Mouse (Mus musculus) spleen, embryonic (tissue): ENCODE results near the gene Ptpn23.
"Not testable (repeated sequence)": the region's sequence is repeated elsewhere in the genome, so short reads cannot be mapped to it uniquely, and the experiment has no call there.

Experiments
- CTCF ChIA-PET: fragments of 350-600 bp; sonication (Branson Sonifier 250); formaldehyde crosslinking; loops from one replicate; lab custom pipeline; 2022; lab: Charles Lee

Gene Ptpn23

GRCm38 (mm10) chr9:110408099-110408773 lies at the start of gene Ptpn23:
Ptpn23 (minus strand) TSS chr9:110408213.
- CTCF ChIA-PET: interaction anchor here (0.6 to 1.4 kb wide), 2 partner anchors 10 to 52 kb away, joined by 4 to 11 read pairs; no protein-coding TSS in a partner anchor

DNA sequence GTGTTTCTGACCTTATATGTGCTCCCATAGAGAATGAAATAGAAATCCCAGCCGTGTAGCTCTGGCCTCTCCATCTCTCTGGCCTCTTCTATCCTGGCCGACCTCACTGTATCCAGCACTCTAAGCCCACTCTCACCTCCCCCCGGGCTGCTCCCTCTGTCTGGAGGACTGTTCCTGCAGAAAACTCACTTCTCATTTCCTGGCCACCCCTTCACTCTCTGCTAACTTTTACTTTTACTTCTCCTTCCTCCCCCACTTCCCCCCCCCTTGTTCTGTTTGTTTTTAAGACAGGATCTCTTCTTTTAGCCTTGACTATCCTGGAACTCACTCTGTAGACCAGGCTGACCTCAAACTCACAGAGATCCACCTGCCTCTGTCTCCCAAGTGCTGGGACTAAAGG lies 44.5 kb upstream of the Ptpn23 start:
- CTCF ChIA-PET: interaction anchor here (0.6 kb wide), 2 partner anchors 10 to 230 kb away, joined by 6 to 15 read pairs; no protein-coding TSS in a partner anchor

GRCm38 (mm10) chr9:110448857-110449617 lies 41.0 kb upstream of the Ptpn23 start:
- CTCF ChIA-PET: interaction anchor here (0.5 to 2.8 kb wide), 5 partner anchors 17 to 269 kb away, joined by 3 to 19 read pairs (median 4); no protein-coding TSS in a partner anchor

- CTCF ChIA-PET: interaction anchor here (0.6 to 2.8 kb wide), 6 partner anchors 18 to 309 kb away, joined by 3 to 19 read pairs (median 4); partner anchors contain the start of gene Setd2
Measured at GRCm38 (mm10) chr9:110448356-110448755, 40.3 kb upstream of the Ptpn23 start.

DNA sequence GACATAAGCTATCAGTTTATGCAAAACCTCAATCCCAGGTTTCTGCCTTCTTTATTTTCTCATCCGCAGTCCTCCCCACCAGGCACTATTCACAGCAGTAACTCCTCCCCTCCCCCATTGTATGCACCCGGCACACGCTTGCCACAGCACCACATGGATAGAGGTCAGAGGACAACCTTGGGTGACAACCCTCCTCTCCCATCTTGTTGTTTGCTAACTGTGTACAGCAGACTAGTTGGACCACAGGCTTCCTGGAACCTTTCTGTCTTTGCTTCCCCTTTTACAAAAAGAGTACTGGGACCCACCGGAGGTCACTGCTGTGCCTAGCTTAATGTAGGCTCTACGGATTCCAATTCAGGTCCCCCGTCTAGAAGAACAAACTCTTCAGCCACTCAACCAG lies 32.5 kb upstream of the Ptpn23 start:
- CTCF ChIA-PET: interaction anchor here (0.8 kb wide), 1 partner anchor 38 kb away, joined by 4 read pairs; no protein-coding TSS in a partner anchor

GRCm38 (mm10) chr9:110440049-110440448 lies 32.0 kb upstream of the Ptpn23 start:
- CTCF ChIA-PET: interaction anchor here (0.6 to 0.9 kb wide), 5 partner anchors 27 to 1413 kb away, joined by 3 to 4 read pairs (median 4); no protein-coding TSS in a partner anchor

DNA sequence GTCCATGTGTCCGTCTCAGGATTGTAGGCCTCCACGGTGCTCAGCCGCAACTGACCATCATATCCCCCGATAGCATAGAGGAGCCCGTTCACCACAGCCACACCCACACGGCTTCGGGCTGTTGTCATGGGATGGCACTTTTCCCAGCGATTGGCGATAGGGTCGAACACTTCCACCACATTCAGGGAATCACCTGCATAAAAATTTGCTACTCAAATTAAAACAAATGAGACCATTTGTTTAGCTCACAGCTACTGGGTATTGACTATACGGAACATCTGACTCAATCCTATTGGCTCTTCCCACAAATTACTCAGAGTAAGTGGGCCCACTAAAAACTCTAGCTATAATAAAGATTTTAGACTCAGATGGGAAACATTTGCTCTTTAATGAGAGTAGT lies 28.0 kb upstream of the Ptpn23 start:
- CTCF ChIA-PET: no interaction called here

- CTCF ChIA-PET: interaction anchor here (0.5 kb wide), 1 partner anchor 40 kb away, joined by 3 read pairs; no protein-coding TSS in a partner anchor
Measured at GRCm38 (mm10) chr9:110433045-110433444, 25.0 kb upstream of the Ptpn23 start.

DNA sequence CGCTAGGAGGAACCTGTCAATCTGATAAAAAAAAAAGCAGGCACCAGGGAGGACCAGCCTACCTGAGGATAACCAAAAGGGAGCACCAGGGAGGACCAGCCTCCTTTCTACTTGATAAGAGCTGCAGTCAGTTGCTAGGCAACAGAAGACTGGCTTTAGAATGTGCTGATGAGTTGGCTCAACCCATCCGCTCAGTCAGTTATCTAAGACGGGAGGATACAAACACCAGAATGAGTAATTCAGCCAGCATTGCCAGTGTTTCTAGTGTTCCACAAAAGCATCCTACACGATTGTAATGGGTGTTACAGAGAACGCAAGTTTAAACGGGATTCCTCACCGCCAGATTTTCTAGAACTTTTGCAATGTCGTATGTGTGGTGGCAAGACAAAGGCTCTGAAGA lies 23.2 kb upstream of the Ptpn23 start:
- CTCF ChIA-PET: interaction anchor here (0.6 kb wide), 1 partner anchor 681 kb away, joined by 10 read pairs; no protein-coding TSS in a partner anchor

DNA sequence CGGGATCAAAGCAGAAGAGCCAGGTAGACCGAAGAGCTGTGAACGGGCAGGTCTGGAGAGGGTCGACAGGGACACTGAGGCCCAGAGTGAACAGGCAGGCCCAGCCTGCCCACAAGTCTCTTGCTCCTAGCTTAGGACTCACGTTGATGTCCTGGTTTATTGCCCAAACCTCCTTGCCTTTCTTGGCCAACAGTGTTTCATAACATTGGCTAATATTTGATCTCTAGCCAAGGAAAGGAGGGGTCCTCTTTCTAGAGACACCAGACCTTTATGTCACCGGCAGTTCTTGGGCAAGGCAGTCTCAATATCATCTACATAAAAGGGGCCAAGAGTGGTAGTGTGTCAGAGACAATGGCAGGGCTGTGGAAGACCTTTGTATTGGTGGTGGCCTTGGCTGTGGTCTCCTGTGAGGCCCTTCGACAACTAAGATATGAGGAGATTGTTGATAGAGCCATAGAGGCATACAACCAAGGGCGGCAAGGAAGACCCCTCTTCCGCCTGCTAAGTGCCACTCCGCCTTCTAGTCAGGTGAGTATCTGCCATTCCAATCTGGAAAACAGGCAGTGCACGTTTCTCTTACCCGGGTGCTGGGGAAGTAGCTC lies 11.6 kb upstream of the Ptpn23 start, which contains the start of gene Ngp:
Gene Ngp, plus strand, starts transcription at position 237 of the 602 bp plus-strand sequence.
- CTCF ChIA-PET: no interaction called here

GRCm38 (mm10) chr9:110413785-110414184 lies 5.8 kb upstream of the Ptpn23 start:
- CTCF ChIA-PET: interaction anchor here (0.6 to 0.7 kb wide), 2 partner anchors 36 to 275 kb away, joined by 3 to 5 read pairs; no protein-coding TSS in a partner anchor

DNA sequence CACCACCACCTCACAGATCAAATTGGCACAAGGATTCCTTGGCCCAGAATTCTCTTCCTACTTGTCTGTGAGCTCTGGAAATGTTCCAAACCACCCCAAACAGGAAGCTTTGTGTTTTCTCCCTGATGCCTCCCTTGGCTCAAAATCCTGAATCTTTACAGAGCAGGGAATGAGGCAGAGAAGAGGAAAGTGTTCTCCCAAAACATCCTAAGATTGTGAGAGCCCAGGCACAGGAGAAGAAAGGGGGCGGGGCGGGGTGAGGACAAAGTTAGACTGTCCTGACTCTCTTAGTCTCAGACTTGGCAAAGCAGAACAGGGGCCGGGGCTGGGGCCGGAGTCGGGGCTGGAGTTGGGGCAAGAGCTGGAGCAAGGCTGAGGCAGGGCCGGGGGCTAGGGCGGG lies 4.9 kb upstream of the Ptpn23 start:
- CTCF ChIA-PET: interaction anchor here (0.7 kb wide), 1 partner anchor 276 kb away, joined by 5 read pairs; no protein-coding TSS in a partner anchor

GRCm38 (mm10) chr9:110410908-110411887 lies 3.2 kb upstream of the Ptpn23 start:
- CTCF ChIA-PET: interaction anchor here (0.6 to 1.0 kb wide), 6 partner anchors 11 to 711 kb away, joined by 3 to 17 read pairs (median 3); no protein-coding TSS in a partner anchor

DNA sequence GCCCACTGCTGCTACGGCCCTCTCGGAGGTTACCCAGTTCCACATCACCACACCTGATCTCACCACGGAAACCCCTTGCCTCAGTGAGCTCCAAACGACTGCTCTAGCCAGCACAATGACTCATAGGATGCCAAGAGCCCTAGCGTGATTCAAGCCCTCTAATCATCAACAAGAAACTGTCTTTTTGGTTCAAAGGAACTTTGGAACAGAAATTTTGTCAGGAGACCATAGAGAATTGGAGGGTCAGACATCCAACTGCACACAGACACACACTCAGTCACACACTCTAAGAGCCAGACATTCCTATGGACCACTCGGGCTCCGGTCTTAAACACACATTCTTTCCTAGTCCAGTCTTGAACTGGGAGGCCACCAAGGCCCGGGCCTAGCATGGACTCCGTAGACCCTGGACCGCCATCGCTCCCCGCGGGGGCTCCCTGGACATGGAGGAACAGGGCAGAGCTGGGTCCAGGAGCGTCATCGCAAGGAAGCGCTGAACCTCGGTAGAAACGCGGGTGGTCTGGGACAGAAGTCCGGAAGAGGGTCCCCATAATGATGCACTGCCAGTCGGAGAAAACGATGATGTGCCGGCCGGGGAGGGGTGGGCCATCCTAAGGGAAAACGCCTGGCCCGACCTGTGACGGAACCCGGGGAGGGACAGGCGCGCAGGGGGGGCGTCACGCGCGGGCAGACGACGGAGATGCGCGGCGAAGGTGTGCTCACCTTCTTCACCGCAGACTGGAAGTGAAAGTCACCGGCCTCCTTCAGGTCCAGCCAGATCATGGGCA lies 508 bp downstream of the Ptpn23 start:
- CTCF ChIA-PET: interaction anchor here (0.6 to 1.4 kb wide), 2 partner anchors 53 to 135 kb away, joined by 3 to 4 read pairs; no protein-coding TSS in a partner anchor

DNA sequence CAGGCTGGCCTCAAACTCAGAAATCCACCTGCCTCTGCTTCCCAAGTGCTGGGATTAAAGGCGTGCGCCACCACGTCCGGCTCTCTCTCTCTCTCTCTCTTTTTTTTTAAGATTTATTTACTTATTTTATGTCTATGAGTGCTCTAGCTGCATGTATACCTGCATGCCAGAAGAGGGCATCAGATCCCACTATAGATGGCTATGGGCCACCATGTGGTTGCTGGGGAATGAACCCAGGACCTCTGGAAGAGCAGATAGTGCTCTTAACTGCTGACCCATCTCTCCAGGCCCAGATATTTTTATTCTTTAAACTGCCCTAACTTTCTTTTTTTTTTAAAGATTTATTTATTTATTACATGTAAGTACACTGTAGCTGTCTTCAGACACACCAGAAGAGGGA lies 4.8 kb downstream of the Ptpn23 start:
- CTCF ChIA-PET: not testable (repeated sequence)

DNA sequence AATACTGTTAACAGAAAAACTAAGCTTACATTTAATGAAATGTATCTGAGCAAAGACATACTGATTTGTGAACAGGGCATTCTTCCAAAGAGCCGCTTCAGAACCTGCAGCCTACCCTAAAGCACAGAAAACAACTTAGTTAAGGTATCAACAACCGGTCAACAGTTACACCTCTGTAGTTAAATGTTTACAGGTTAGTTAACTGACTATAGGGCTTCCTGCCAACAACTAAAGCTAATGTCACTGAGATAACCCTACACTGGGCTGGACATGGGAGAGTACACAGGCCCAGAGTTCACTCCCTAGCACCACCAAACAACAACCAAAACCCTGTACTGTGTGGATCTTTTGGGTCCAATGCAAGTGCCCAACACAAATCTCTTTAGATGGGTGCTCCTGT lies 5.3 kb downstream of the Ptpn23 start:
- CTCF ChIA-PET: no interaction called here

DNA sequence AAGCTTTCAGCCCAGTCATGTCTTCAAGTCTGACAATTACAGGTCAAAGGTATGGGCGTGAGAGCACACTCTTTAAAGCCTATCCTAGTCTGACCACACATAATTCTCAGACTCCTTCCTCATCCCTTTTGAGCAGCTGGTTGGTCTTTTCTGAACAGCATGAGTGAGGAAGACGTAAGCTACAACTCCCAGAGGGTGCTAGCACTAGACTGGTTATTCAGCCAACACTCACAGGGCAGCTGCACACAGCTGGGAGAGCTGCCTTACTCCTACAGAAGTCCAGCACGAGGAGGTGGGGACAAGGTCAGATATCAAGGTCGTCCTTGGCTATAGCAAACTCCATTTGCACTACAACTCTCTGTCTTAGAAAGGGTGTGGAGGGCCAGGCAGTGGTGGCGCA lies 7.4 kb downstream of the Ptpn23 start:
- CTCF ChIA-PET: interaction anchor here (0.7 kb wide), 1 partner anchor 10 kb away, joined by 3 read pairs; no protein-coding TSS in a partner anchor

DNA sequence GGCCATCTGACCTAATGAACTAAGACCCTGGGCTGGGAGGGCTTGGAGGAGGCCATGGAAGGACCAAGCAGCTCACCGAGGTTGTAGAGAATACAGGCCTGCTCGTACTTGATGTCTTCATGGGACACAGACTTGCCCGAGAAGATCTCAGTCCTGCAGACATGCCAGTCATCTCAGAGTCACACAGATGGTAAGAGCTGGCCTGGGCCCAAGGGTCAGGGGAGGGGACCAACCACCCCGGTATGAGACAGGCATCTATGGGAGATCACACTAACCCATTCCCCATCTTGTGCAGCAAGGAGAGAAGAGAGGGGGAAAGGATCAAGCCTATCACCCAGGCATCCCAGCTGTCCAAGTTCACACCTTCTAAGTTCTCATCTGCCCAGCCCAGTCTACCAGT lies 14.7 kb downstream of the Ptpn23 start:
- CTCF ChIA-PET: no interaction called here

DNA sequence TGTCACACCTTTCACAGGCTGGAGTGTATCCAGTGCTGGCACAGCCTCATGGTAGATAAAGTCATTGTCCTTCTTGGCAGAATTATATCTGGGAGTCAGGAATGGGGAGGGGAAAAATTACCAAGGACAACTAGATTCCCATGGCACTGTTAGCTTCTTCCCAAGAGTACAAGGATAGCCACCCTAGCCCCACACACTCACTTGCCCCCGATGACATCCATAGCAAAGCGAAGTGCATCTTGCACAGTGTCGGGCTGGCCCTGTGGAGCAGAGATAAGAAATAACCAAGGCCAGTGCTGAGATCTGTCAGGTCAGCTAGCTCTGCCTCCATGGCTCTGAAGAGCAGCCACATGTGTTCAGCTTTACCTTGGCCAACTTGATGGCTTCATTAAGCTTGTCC lies 17.2 kb downstream of the Ptpn23 start:
- CTCF ChIA-PET: interaction anchor here (0.6 kb wide), 1 partner anchor 266 kb away, joined by 3 read pairs; no protein-coding TSS in a partner anchor
